Mouse (Mus musculus): ENCODE measurements around the gene Gm3106.
"Not testable (repeated sequence)": the region's sequence is repeated elsewhere in the genome, so short reads cannot be mapped to it uniquely, and the experiment has no call there.

The Gm3106 gene

GRCm38 (mm10) chr5:94217705-94218104, at the start of gene Gm3106:
Gene Gm3106 (plus strand): TSS chr5:94218005.
- not testable (repeated sequence) for DNase-seq (ENCODE audit: low read depth)
